Mouse (Mus musculus): ENCODE measurements around the gene Krtap29-1. TPM values are rescaled to one million over a fixed set of nuclear protein-coding genes. Genes with fewer than 3 reads are reported as not detected.

Gene Krtap29-1
- polyA plus RNA-seq, 1 experiment from 2014 or later, result not detected

DNA sequence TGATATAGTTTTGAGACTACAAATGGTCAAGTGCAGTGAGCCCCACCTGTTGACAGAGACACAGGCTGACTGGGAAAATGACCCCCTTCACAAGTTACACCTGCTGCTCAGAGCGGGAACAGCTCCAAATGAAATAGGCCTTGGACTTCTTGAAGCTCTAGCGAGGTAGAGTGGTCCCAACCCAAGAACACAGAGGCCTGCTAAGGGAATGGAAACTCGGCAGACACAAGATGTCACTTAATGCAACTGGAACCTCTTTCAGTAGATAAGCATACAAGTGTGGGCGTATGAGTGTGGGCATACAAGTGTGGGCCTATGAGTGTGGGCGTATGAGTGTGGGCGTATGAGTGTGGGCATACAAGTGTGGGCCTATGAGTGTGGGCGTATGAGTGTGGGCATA, 20.2 kb upstream of the Krtap29-1 start:
- ATAC-seq (ENCODE audit: low FRiP score) (no peak), DNase-seq (ENCODE audit: low spot score) (no peak)
- Histone ChIP-seq H3K27ac (no peak overlapping the region), H3K27me3 (ENCODE audit: control insufficient read depth, insufficient read depth, low read length) (no peaks in the 10 kb centered on the region), H3K9ac (no peak overlapping the region), H3K4me2 (replicated peaks) (no peak overlapping the region), H3K9me3 (ENCODE audit: control insufficient read depth, low read length) (0 out of 2 replicates have a peak, but pooled peaks cover 5% of the 10 kb centered on the region), H3K36me3 (replicated peaks; ENCODE audit: control insufficient read depth, insufficient read depth) (no peaks in the 10 kb centered on the region), H3K4me3 (replicated peaks; ENCODE audit: low read length) (no peak overlapping the region), H3K4me1 (replicated peaks; ENCODE audit: control insufficient read depth, insufficient read depth, low read length) (0 out of 2 replicates have a peak, but pooled peaks cover under 1% of the 10 kb centered on the region)
- WGBS, result 90% methylated on average over 7 of the region's 7 CpGs

DNA sequence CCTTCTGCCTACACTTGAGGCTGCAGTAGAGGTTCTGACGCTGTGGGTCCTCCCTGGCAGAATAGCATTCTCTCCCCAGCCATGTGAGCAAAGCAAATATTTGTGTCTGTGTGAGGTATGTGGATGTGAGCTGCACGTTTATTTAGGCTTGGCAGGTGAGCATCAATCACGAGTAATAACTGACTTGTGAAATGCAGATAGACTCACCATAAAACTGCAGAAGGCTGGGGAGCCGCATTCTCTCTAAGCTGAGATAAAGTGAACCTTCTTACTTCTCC, 15.5 kb upstream of the Krtap29-1 start:
- no peaks in the 10 kb centered on the region for H3K9me3 ChIP-seq (ENCODE audit: control insufficient read depth, low read length)
- no peak overlapping the region for H3K4me3 ChIP-seq (replicated peaks; ENCODE audit: low read length)
- H3K4me2 ChIP-seq (replicated peaks), result no peak overlapping the region
- ATAC-seq (ENCODE audit: low FRiP score), result no peak
- no peak overlapping the region for H3K27ac ChIP-seq
- no peaks in the 10 kb centered on the region for H3K36me3 ChIP-seq (replicated peaks; ENCODE audit: control insufficient read depth, insufficient read depth)
- no peaks in the 10 kb centered on the region for H3K27me3 ChIP-seq (ENCODE audit: control insufficient read depth, insufficient read depth, low read length)
- WGBS, result 74% methylated on average over 4 of the region's 4 CpGs
- no peak overlapping the region for H3K9ac ChIP-seq
- peaks cover 10% of the 10 kb centered on the region; the same call in 1 of the 2 replicates for H3K4me1 ChIP-seq (replicated peaks; ENCODE audit: control insufficient read depth, insufficient read depth, low read length)
- no peak for DNase-seq (ENCODE audit: low spot score)

DNA sequence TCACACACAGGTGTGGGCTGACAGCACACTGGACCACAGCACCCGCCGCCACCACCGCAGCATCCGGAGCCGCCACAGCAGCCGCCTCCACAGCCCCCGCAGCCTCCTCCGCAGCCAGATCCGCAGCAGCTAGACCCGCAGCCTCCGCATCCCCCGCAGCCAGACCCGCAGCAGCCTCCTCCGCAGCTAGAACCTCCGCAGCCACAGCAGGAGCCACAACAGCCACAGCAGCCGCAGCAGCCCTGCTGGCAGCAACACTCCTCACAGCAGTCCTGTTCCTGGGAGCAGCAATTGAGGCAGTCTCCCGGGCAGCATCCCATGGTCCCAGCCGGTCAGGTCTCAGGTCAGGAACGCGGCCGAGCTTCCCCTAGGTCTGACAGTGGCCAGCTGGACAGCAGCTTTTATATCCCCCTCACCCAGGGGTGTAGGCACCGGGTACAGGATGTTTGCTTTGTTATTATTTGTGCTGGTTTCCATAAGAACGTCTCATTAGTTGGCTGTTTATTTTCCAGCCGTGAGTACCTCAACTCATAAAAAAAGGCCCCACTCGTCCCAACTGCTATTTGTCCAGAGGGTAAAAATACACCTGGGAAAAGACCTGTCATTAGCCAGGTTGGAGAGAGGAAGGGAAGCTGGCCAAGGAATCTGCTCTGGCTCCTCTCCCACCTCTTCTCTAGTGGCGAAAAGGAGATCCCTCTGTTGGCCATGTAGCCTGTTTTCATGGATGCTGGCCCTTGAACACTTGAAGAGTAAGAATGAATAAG, 14.9 kb upstream of the Krtap29-1 start, which contains the start of gene Krtap17-1:
Krtap17-1 (minus strand) TSS at position 375 of the 764 bp plus-strand sequence.
- Histone ChIP-seq H3K4me3 (replicated peaks; ENCODE audit: low read length) (peak within 1 kb of the TSS; percentile 14; the same call in 1 of the 2 replicates), H3K27ac (no peak within 1 kb of the TSS), H3K4me1 (replicated peaks; ENCODE audit: control insufficient read depth, insufficient read depth, low read length) (peaks cover 10% of the 10 kb centered on the region; the same call in 1 of the 2 replicates), H3K36me3 (replicated peaks; ENCODE audit: control insufficient read depth, insufficient read depth) (no peaks in the 10 kb centered on the region), H3K9me3 (ENCODE audit: control insufficient read depth, low read length) (no peaks in the 10 kb centered on the region), H3K4me2 (replicated peaks) (peak within 1 kb of the TSS; percentile 41), H3K27me3 (ENCODE audit: control insufficient read depth, insufficient read depth, low read length) (no peaks in the 10 kb centered on the region), H3K9ac (peak within 1 kb of the TSS; percentile 40)
- ATAC-seq (ENCODE audit: low FRiP score), result no peak
- no peak for DNase-seq (ENCODE audit: low spot score)
- 30% methylated on average over 26 of the region's 26 CpGs for WGBS

DNA sequence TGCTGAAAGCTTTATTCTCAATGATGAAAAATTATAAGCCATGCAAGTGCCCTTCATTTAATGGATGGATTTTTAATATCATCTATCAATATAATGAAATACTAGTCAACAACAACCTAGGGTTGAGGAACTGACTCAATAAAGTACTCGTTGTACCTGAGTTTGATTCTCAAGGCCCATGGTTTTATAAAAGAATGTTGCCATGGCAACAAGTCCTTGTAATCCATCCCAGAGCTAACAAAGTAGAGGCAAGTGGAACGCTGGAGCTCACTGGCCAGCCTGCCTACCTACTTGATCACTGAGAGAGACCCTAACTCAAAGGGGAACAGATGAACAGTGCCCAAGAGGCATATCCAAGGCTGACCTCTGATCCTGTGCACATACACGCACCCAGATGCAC, 11.7 kb upstream of the Krtap29-1 start:
- no peak overlapping the region for H3K4me3 ChIP-seq (replicated peaks; ENCODE audit: low read length)
- H3K4me2 ChIP-seq (replicated peaks), result no peak overlapping the region
- ATAC-seq (ENCODE audit: low FRiP score), result no peak
- WGBS, result 75% methylated on average over 3 of the region's 3 CpGs
- peaks cover 10% of the 10 kb centered on the region; the same call in 1 of the 2 replicates for H3K4me1 ChIP-seq (replicated peaks; ENCODE audit: control insufficient read depth, insufficient read depth, low read length)
- H3K9ac ChIP-seq, result no peak overlapping the region
- H3K36me3 ChIP-seq (replicated peaks; ENCODE audit: control insufficient read depth, insufficient read depth), result no peaks in the 10 kb centered on the region
- no peaks in the 10 kb centered on the region for H3K27me3 ChIP-seq (ENCODE audit: control insufficient read depth, insufficient read depth, low read length)
- peak; percentile 30 for DNase-seq (ENCODE audit: low spot score)
- no peaks in the 10 kb centered on the region for H3K9me3 ChIP-seq (ENCODE audit: control insufficient read depth, low read length)
- H3K27ac ChIP-seq, result no peak overlapping the region

DNA sequence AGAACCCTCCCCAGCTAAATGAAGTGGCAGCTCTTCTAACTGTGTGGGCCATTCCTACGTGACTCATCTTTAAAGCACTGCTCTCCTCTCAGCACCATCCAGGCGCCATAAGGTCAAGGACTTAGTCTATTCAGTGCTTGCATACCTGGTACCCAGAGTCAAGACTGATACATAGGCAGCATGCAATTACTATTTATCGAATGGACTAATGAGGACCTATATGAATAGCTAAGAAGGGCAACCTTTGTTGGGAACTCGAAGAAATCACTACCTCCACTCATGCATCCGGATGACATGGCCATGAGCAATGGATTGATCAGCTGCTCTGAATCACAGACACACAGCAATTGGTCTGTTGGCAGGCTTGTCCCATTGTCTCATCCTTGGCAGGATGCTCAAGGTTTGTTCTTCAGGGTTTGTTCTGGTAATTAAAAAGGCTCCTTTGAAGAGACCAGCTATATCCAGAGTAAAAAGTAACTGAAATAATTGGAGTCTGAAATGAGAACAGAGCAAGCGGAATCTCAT, 11.1 kb upstream of the Krtap29-1 start:
- Histone ChIP-seq H3K36me3 (replicated peaks; ENCODE audit: control insufficient read depth, insufficient read depth) (no peaks in the 10 kb centered on the region), H3K27me3 (ENCODE audit: control insufficient read depth, insufficient read depth, low read length) (no peaks in the 10 kb centered on the region), H3K4me1 (replicated peaks; ENCODE audit: control insufficient read depth, insufficient read depth, low read length) (peaks cover 10% of the 10 kb centered on the region; the same call in 1 of the 2 replicates), H3K9ac (no peak overlapping the region), H3K9me3 (ENCODE audit: control insufficient read depth, low read length) (no peaks in the 10 kb centered on the region), H3K4me2 (replicated peaks) (no peak overlapping the region), H3K27ac (no peak overlapping the region), H3K4me3 (replicated peaks; ENCODE audit: low read length) (no peak overlapping the region)
- no peak for ATAC-seq (ENCODE audit: low FRiP score)
- no peak for DNase-seq (ENCODE audit: low spot score)
- WGBS, result 87% methylated on average over 6 of the region's 6 CpGs

DNA sequence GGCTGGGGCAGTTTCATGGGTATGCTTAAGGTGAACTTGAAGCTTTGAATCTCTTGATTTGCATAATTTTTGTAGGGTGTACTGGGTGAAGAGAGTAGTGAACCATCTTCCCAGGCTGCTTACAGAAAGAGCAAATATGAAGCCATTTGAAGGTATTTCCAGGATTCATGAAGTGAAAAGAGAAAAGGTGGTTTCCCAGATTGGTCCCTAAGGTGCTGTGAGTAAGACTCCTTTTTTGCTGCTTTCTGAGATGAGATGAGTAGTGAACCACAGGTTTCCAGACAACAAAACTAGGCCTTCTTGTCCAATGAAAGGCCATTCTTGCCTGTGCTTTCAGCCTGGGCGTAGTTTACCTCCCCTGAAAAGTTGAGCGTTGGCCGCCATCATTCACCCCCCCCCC, 9.7 kb upstream of the Krtap29-1 start:
- no peaks in the 10 kb centered on the region for H3K27me3 ChIP-seq (ENCODE audit: control insufficient read depth, insufficient read depth, low read length)
- WGBS, result 92% methylated on average over 3 of the region's 3 CpGs
- no peak overlapping the region for H3K4me2 ChIP-seq (replicated peaks)
- no peak overlapping the region for H3K27ac ChIP-seq
- DNase-seq (ENCODE audit: low spot score) (no peak), ATAC-seq (ENCODE audit: low FRiP score) (no peak)
- H3K4me1 ChIP-seq (replicated peaks; ENCODE audit: control insufficient read depth, insufficient read depth, low read length), result peaks cover 3% of the 10 kb centered on the region; the same call in 1 of the 2 replicates
- no peaks in the 10 kb centered on the region for H3K9me3 ChIP-seq (ENCODE audit: control insufficient read depth, low read length)
- no peak overlapping the region for H3K9ac ChIP-seq
- no peak overlapping the region for H3K4me3 ChIP-seq (replicated peaks; ENCODE audit: low read length)
- no peaks in the 10 kb centered on the region for H3K36me3 ChIP-seq (replicated peaks; ENCODE audit: control insufficient read depth, insufficient read depth)

DNA sequence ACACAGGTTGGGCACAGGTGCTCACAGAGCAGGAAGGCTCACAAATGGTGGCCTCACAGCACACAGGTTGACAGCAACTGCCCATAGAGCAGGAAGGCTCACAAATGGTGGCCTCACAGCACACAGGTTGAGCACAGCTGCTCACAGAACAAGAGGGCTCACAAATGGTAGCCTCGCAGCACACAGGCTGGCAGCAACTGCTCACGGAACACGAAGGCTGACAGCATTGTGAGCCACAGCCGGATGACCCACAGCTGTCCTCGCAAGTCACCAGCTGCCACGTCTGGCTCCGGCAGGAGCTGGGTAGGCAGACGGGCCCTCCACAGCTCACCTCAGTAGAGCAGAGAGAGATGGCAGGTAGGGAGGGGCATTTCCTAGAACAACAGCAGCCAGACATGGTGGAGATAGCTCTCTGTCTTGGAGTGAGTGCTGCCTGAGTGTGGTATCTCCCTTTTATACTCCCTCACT, 7.4 kb upstream of the Krtap29-1 start, which contains the start of gene Krtap16-1:
Krtap16-1 (minus strand) TSS at position 418 of the 468 bp plus-strand sequence.
- H3K36me3 ChIP-seq (replicated peaks; ENCODE audit: control insufficient read depth, insufficient read depth), result no peaks in the 10 kb centered on the region
- H3K4me1 ChIP-seq (replicated peaks; ENCODE audit: control insufficient read depth, insufficient read depth, low read length), result no peaks in the 10 kb centered on the region
- H3K4me2 ChIP-seq (replicated peaks), result no peak within 1 kb of the TSS
- ATAC-seq (ENCODE audit: low FRiP score), result no peak; the same call in 1 of the 2 replicates
- H3K27ac ChIP-seq, result peak within 1 kb of the TSS; percentile 65
- no peaks in the 10 kb centered on the region for H3K27me3 ChIP-seq (ENCODE audit: control insufficient read depth, insufficient read depth, low read length)
- H3K9me3 ChIP-seq (ENCODE audit: control insufficient read depth, low read length), result no peaks in the 10 kb centered on the region
- WGBS, result 74% methylated on average over 8 of the region's 8 CpGs
- no peak for DNase-seq (ENCODE audit: low spot score)
- H3K4me3 ChIP-seq (replicated peaks; ENCODE audit: low read length), result no peak within 1 kb of the TSS
- no peak within 1 kb of the TSS for H3K9ac ChIP-seq

DNA sequence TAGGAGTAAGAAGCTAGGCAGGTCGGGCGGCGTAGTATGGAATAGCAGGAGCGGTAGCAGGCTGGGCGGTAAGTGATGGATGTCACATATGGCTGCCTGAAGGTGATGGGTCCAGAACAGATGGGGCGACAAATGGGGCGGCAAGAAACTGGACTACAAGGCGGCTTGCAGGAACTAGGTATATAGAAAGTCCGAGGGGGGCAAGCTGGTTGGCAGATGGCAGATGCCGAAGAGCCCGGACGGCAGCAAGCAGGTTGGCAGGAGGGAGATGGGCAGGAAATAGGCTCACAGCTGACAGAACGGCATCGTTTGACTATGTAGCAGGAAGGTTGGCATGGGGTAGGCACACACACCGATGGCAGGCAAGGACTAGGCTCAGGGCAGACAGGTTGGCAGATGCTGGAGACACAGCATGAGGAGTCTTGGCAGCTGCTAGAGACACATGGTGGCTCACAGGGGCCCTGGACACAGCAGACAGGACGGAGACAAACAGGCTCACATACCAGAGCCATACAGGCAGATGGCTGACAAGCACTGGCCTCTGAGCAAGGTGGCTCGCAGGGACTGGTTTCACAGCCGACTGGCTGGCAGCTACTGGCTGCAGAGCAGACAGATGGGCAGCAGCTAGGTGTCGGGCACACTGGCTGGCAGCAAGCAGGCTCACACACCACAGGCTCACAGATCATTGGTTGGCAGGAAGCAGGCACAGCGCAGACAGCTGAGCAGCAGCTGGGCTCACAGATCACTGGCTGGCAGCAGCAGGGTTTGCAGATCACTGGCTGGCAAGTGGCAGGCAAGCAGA, 6.6 kb upstream of the Krtap29-1 start:
- peak; percentile 53 for DNase-seq (ENCODE audit: low spot score)
- no peaks in the 10 kb centered on the region for H3K4me1 ChIP-seq (replicated peaks; ENCODE audit: control insufficient read depth, insufficient read depth, low read length)
- H3K27me3 ChIP-seq (ENCODE audit: control insufficient read depth, insufficient read depth, low read length), result no peaks in the 10 kb centered on the region
- peak; percentile 93 for ATAC-seq (ENCODE audit: low FRiP score)
- no peak overlapping the region for H3K9ac ChIP-seq
- 64% methylated on average over 20 of the region's 20 CpGs for WGBS
- no peak overlapping the region for H3K4me2 ChIP-seq (replicated peaks)
- H3K4me3 ChIP-seq (replicated peaks; ENCODE audit: low read length), result no peak overlapping the region
- H3K9me3 ChIP-seq (ENCODE audit: control insufficient read depth, low read length), result no peaks in the 10 kb centered on the region
- H3K27ac ChIP-seq, result peak overlapping the region; percentile 65
- H3K36me3 ChIP-seq (replicated peaks; ENCODE audit: control insufficient read depth, insufficient read depth), result no peaks in the 10 kb centered on the region

DNA sequence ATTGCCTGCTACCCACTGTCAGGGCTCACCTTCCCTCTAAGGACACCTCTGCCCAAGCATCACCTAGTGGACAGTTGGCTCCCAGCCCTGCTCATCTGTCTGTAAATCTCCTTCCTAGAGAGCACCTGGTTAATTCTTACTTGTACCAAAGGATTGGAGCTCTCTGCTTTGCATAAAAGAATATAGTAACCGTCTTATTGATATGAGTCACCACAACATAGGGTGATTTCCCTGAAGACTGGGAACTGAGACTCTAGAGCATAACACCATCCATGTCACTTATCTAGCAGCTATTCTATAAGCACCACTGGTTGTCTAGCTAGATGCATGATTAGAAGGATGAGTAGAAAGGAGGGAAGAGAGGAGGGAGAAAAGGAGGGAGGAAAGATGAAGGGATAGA, 4.6 kb upstream of the Krtap29-1 start:
- Histone ChIP-seq H3K4me3 (replicated peaks; ENCODE audit: low read length) (no peak overlapping the region), H3K27ac (no peak overlapping the region), H3K36me3 (replicated peaks; ENCODE audit: control insufficient read depth, insufficient read depth) (no peaks in the 10 kb centered on the region), H3K4me1 (replicated peaks; ENCODE audit: control insufficient read depth, insufficient read depth, low read length) (no peaks in the 10 kb centered on the region), H3K9me3 (ENCODE audit: control insufficient read depth, low read length) (no peaks in the 10 kb centered on the region), H3K9ac (no peak overlapping the region), H3K4me2 (replicated peaks) (no peak overlapping the region), H3K27me3 (ENCODE audit: control insufficient read depth, insufficient read depth, low read length) (no peaks in the 10 kb centered on the region)
- 95% methylated on average over 1 of the region's 1 CpGs for WGBS
- no peak for ATAC-seq (ENCODE audit: low FRiP score)
- no peak for DNase-seq (ENCODE audit: low spot score)
